Mouse (Mus musculus): ENCODE data around the gene Tmem14c. TPM values are rescaled to one million over a fixed set of nuclear protein-coding genes. Genes with fewer than 3 reads are reported as not detected.
A peak's percentile ranks its signal among the peaks of the same experiment; 100 is the strongest.

The Tmem14c gene
- polyA plus RNA-seq (2015; fragmentation: Nextera tagmentation; extraction: Ambion mirVana): 215 and 225 TPM in 2 replicates

DNA sequence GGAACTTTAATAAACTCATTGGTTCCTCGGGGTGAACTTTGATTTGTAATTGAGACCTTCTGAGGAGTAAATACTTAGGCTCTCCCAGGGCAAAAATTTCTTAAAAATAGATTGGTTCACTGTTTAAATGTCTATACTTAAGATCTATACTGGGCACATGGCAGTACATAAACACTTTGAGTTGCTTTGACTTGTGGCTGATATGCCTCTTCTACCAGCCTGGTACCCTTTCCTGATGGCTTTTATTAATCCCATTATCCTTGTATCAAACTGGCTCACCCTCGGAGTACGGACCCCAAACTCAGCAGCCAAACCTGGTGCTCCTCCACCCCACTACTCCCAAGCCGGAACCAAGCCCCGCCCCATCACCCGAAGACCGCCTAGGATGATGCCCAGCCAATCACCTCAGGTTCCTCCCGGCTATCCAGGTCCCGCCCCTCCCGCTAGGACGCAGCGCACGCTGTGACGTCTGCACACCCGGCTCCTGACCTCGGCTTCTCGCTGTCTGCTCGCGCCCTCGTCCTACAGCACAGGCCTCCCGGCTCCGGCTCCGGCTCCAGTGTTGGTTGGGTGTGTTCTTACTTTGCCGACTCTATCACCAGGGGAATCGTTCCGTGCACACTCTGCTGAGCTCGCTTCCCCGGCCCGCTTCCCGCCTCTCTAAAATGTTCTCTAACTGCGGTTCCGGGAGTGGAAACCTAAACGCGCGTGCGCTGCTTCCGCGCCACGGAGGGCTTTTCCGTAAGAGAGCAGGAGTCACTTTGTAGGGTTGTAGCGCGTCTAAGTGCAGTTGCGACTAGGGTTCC, at the start of gene Tmem14c:
Gene Tmem14c (plus strand): TSS at position 464 of the 806 bp plus-strand sequence.
- ATAC-seq (ENCODE audit: borderline replicate concordance, extremely low read depth, low FRiP score, low TSS enrichment): peak; percentile 99
- Histone ChIP-seq H3K4me3 (peak within 1 kb of the TSS; percentile 70), H3K4me2 (peak within 1 kb of the TSS; percentile 71), H3K9ac (peak within 1 kb of the TSS; percentile 67), H3K9me3 (no peaks in the 10 kb centered on the region), H3K4me1 (peaks cover 19% of the 10 kb centered on the region), H3K27me3 (no peaks in the 10 kb centered on the region), H3K36me3 (peaks cover 47% of the 10 kb centered on the region), H3K27ac (peak within 1 kb of the TSS; percentile 93)
- under 1% methylated on average over 43 of the region's 43 CpGs for WGBS

GRCm38 (mm10) chr13:40967609-40968008, 48.5 kb upstream of the Tmem14c start:
- no peak for ATAC-seq (ENCODE audit: borderline replicate concordance, extremely low read depth, low FRiP score, low TSS enrichment)
- no peaks in the 10 kb centered on the region for H3K9me3 ChIP-seq
- no peak overlapping the region for H3K9ac ChIP-seq
- 92% methylated on average over 10 of the region's 10 CpGs for WGBS
- no peaks in the 10 kb centered on the region for H3K36me3 ChIP-seq
- H3K4me1 ChIP-seq: no peaks in the 10 kb centered on the region
- H3K27me3 ChIP-seq: no peaks in the 10 kb centered on the region
- no peak overlapping the region for H3K4me3 ChIP-seq
- no peak overlapping the region for H3K27ac ChIP-seq
- H3K4me2 ChIP-seq: no peak overlapping the region

- no peak for ATAC-seq (ENCODE audit: borderline replicate concordance, extremely low read depth, low FRiP score, low TSS enrichment)
- Histone ChIP-seq H3K36me3 (no peaks in the 10 kb centered on the region), H3K9me3 (no peaks in the 10 kb centered on the region), H3K9ac (no peak overlapping the region), H3K27ac (no peak overlapping the region), H3K4me2 (no peak overlapping the region), H3K4me3 (no peak overlapping the region), H3K4me1 (no peaks in the 10 kb centered on the region), H3K27me3 (no peaks in the 10 kb centered on the region)
- WGBS: 61% methylated on average over 5 of the region's 5 CpGs
These were observed 47.5 kb upstream of the Tmem14c start for GRCm38 (mm10) chr13:40968564-40968963.

DNA sequence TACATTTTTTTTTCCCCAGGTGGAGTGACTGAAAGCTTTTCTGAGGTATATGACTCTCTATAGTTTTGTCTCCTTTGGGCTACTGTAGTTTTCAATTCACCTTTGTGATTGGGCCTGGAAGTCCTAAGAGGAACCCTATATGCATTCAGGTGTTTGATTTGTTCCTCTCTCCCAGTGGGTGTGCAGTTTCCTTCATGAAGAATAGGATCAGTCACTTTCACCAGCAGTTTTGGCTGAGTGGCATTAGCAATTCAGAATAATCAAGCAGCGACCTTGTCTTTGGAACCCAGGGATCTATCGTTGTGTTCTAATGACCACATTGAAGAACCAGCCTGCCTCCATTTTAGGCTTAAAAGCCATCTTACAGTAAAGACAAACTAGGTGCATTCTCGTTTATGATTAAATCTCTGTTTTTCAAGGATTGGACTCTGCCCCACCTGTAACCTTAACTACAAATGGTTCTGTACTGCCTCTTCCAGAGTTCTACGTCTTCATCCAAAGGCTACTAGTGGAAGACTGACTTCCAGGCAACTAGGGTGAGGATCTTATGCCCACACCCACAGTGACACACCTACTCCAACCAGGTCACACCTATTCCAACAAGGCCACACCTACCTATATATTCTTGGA, 46.2 kb upstream of the Tmem14c start:
- no peaks in the 10 kb centered on the region for H3K36me3 ChIP-seq
- H3K9me3 ChIP-seq: no peaks in the 10 kb centered on the region
- no peak overlapping the region for H3K9ac ChIP-seq
- H3K4me3 ChIP-seq: no peak overlapping the region
- H3K27ac ChIP-seq: no peak overlapping the region
- H3K4me2 ChIP-seq: no peak overlapping the region
- 90% methylated on average over 4 of the region's 4 CpGs for WGBS
- no peak for ATAC-seq (ENCODE audit: borderline replicate concordance, extremely low read depth, low FRiP score, low TSS enrichment)
- H3K4me1 ChIP-seq: no peaks in the 10 kb centered on the region
- H3K27me3 ChIP-seq: no peaks in the 10 kb centered on the region

- H3K9me3 ChIP-seq: no peaks in the 10 kb centered on the region
- no peaks in the 10 kb centered on the region for H3K4me1 ChIP-seq
- H3K4me2 ChIP-seq: no peak overlapping the region
- WGBS: 73% methylated on average over 5 of the region's 5 CpGs
- no peak overlapping the region for H3K4me3 ChIP-seq
- no peak overlapping the region for H3K9ac ChIP-seq
- H3K27me3 ChIP-seq: no peaks in the 10 kb centered on the region
- no peaks in the 10 kb centered on the region for H3K36me3 ChIP-seq
- ATAC-seq (ENCODE audit: borderline replicate concordance, extremely low read depth, low FRiP score, low TSS enrichment): no peak
- no peak overlapping the region for H3K27ac ChIP-seq
These were observed 44.8 kb upstream of the Tmem14c start for GRCm38 (mm10) chr13:40971261-40971660.

DNA sequence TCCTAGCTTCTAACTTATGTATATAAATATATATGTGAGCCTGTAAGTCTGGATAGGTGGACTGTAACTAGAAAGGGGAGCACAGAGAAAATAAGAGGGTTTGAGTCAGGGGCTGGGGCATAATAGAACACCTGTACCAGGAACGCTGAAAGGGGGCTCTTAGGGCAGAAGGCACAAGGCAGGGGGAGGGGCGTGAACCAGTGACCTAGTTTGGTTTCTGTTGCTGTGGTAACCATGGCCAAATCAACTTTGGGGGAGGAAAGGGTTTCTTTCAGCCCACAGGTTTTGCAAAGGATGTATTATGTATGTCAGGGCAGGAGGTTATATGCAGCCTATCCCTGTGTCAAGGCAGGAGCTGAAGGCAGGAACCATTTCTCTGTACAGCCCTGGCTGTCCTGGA, 44.3 kb upstream of the Tmem14c start:
- no peaks in the 10 kb centered on the region for H3K36me3 ChIP-seq
- H3K4me3 ChIP-seq: no peak overlapping the region
- no peaks in the 10 kb centered on the region for H3K4me1 ChIP-seq
- no peak overlapping the region for H3K4me2 ChIP-seq
- ATAC-seq (ENCODE audit: borderline replicate concordance, extremely low read depth, low FRiP score, low TSS enrichment): no peak
- no peaks in the 10 kb centered on the region for H3K9me3 ChIP-seq
- WGBS: 79% methylated on average over 2 of the region's 2 CpGs
- no peaks in the 10 kb centered on the region for H3K27me3 ChIP-seq
- H3K27ac ChIP-seq: no peak overlapping the region
- H3K9ac ChIP-seq: no peak overlapping the region

- Histone ChIP-seq H3K4me2 (no peak overlapping the region), H3K27me3 (no peaks in the 10 kb centered on the region), H3K27ac (no peak overlapping the region), H3K9me3 (no peaks in the 10 kb centered on the region), H3K4me3 (no peak overlapping the region), H3K4me1 (no peaks in the 10 kb centered on the region), H3K9ac (no peak overlapping the region), H3K36me3 (no peaks in the 10 kb centered on the region)
- ATAC-seq (ENCODE audit: borderline replicate concordance, extremely low read depth, low FRiP score, low TSS enrichment): no peak
- 81% methylated on average over 5 of the region's 5 CpGs for WGBS
These were observed 43.1 kb upstream of the Tmem14c start for GRCm38 (mm10) chr13:40972976-40973375.

GRCm38 (mm10) chr13:40977609-40978008, 38.5 kb upstream of the Tmem14c start:
- H3K27me3 ChIP-seq: no peaks in the 10 kb centered on the region
- no peaks in the 10 kb centered on the region for H3K9me3 ChIP-seq
- ATAC-seq (ENCODE audit: borderline replicate concordance, extremely low read depth, low FRiP score, low TSS enrichment): no peak
- no peaks in the 10 kb centered on the region for H3K4me1 ChIP-seq
- WGBS: 19% methylated on average over 7 of the region's 7 CpGs
- H3K36me3 ChIP-seq: no peaks in the 10 kb centered on the region
- H3K27ac ChIP-seq: no peak overlapping the region
- no peak overlapping the region for H3K4me2 ChIP-seq
- H3K4me3 ChIP-seq: no peak overlapping the region
- no peak overlapping the region for H3K9ac ChIP-seq

DNA sequence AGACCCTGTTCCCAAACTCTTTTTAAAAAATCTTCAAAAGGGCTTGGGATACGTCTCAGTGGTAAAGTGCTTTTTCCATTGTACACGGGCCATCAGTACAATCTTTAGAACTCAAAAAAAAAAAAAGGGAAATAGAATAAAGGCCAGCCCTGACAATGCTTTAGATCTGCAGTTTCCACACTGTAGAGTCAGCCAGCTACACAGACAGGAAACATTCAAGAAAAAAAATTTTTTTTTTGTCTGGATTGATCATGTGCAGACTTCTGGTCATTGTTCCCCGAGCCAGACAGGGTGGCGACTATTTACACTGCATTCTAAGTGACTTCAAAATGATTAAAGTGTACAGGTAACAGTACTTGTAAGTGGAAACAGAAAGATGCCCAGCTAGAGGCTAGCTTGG, 37.4 kb upstream of the Tmem14c start:
- ATAC-seq (ENCODE audit: borderline replicate concordance, extremely low read depth, low FRiP score, low TSS enrichment): no peak
- H3K27ac ChIP-seq: peak overlapping the region; percentile 11; the same call in 1 of the 2 replicates
- no peaks in the 10 kb centered on the region for H3K27me3 ChIP-seq
- no peaks in the 10 kb centered on the region for H3K9me3 ChIP-seq
- no peaks in the 10 kb centered on the region for H3K36me3 ChIP-seq
- H3K4me2 ChIP-seq: no peak overlapping the region
- H3K9ac ChIP-seq: no peak overlapping the region
- 51% methylated on average over 4 of the region's 4 CpGs for WGBS
- no peak overlapping the region for H3K4me3 ChIP-seq
- H3K4me1 ChIP-seq: no peaks in the 10 kb centered on the region

DNA sequence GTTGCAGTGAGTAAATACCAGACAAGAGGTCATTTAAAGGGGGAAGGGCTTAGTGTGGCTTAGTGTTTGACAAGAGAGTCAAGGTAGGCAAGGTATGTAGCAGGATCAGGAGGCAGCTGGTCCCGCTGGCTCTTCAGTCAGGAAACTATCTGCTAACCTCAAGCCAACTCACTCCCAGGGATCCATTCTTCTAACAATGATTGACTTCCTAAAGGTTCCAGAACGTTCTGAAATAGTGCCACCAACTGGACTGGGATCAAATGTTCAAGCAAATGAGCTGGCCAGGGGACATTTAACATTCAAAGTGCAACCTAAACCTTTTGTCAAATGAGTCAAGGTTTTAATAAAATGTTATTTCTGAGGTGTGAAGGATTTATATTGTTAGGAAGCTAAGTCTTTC, 36.8 kb upstream of the Tmem14c start:
- Histone ChIP-seq H3K27me3 (no peaks in the 10 kb centered on the region), H3K4me3 (no peak overlapping the region), H3K4me1 (no peaks in the 10 kb centered on the region), H3K9ac (no peak overlapping the region), H3K4me2 (no peak overlapping the region), H3K36me3 (no peaks in the 10 kb centered on the region), H3K9me3 (no peaks in the 10 kb centered on the region), H3K27ac (no peak overlapping the region)
- 33% methylated on average over 2 of the region's 2 CpGs for WGBS
- ATAC-seq (ENCODE audit: borderline replicate concordance, extremely low read depth, low FRiP score, low TSS enrichment): no peak

DNA sequence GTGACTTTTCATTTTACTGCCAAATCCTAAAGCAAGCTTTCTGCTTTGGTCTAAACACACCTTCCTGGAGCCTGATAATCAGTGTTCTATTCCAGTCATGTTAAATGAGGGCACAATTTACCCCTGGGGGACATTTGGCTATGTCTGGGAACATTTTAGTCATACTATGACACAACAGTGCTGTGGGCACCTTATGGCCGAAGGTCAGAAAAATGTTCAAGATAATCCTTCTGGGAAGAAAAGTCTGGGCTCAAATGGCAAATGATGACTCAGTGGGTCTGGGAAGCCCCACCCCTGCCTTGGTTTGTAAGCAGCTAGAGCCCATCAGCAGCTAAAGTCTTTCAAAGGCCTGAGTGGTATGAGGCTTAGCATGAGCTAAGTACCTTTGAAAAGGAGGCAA, 33.3 kb upstream of the Tmem14c start:
- WGBS: 93% methylated on average over 1 of the region's 1 CpGs

GRCm38 (mm10) chr13:40986081-40986480, 30.0 kb upstream of the Tmem14c start:
- no peak overlapping the region for H3K9ac ChIP-seq
- 94% methylated on average over 5 of the region's 5 CpGs for WGBS
- H3K4me2 ChIP-seq: no peak overlapping the region
- no peak for ATAC-seq (ENCODE audit: borderline replicate concordance, extremely low read depth, low FRiP score, low TSS enrichment)
- no peak overlapping the region for H3K4me3 ChIP-seq
- H3K9me3 ChIP-seq: no peaks in the 10 kb centered on the region
- H3K36me3 ChIP-seq: no peaks in the 10 kb centered on the region
- no peaks in the 10 kb centered on the region for H3K27me3 ChIP-seq
- no peaks in the 10 kb centered on the region for H3K4me1 ChIP-seq
- H3K27ac ChIP-seq: no peak overlapping the region

More for the DNA sequence above, 33.3 kb upstream of the Tmem14c start:
- H3K27me3 ChIP-seq: no peaks in the 10 kb centered on the region
- no peak overlapping the region for H3K4me3 ChIP-seq
- no peak overlapping the region for H3K9ac ChIP-seq
- H3K9me3 ChIP-seq: no peaks in the 10 kb centered on the region
- no peaks in the 10 kb centered on the region for H3K4me1 ChIP-seq
- no peak for ATAC-seq (ENCODE audit: borderline replicate concordance, extremely low read depth, low FRiP score, low TSS enrichment)
- H3K36me3 ChIP-seq: no peaks in the 10 kb centered on the region
- no peak overlapping the region for H3K27ac ChIP-seq
- no peak overlapping the region for H3K4me2 ChIP-seq
